Mouse (Mus musculus) intestine, embryonic 15.5 days (tissue): ENCODE data around the gene Galk2. TPM values are rescaled to one million over a fixed set of nuclear protein-coding genes. Genes with fewer than 3 reads are reported as not detected.
A peak's percentile ranks its signal among the peaks of the same experiment; 100 is the strongest.

Experiments used
- ATAC-seq: fragments of 200-750 bp; cut with Nextera tagmentation; 2 replicates; pipeline ENCODE4 v1.8.0; 2017; ENCODE audit warnings: moderate TSS enrichment, moderate library complexity
- H3K27ac ChIP-seq: fragments of 300-500 bp; sonication (generic); 2 replicates; pipeline ENCODE4 v1.5.1; 2015; ENCODE audit warnings: mild to moderate bottlenecking, inconsistent platforms
- H3K27me3 ChIP-seq: fragments of 300-500 bp; sonication (generic); replicated peaks from 2 replicates; pipeline ENCODE4 v1.6.1; 2015; ENCODE audit warnings: inconsistent platforms
- H3K36me3 ChIP-seq: fragments of 300-500 bp; sonication (generic); 2 replicates; pipeline ENCODE4 v1.6.1; 2015; ENCODE audit warnings: inconsistent platforms
- H3K4me1 ChIP-seq: fragments of 300-500 bp; sonication (generic); replicated peaks from 2 replicates; pipeline ENCODE4 v1.6.1; 2015; ENCODE audit warnings: inconsistent platforms
- H3K4me2 ChIP-seq: fragments of 300-500 bp; sonication (generic); replicated peaks from 2 replicates; pipeline ENCODE4 v1.6.1; 2015; ENCODE audit warnings: mild to moderate bottlenecking, inconsistent platforms
- H3K4me3 ChIP-seq: fragments of 300-500 bp; sonication (generic); replicated peaks from 2 replicates; pipeline ENCODE4 v1.5.1; 2015; ENCODE audit warnings: inconsistent platforms
- H3K9ac ChIP-seq: fragments of 300-500 bp; sonication (generic); 2 replicates; pipeline ENCODE4 v1.6.1; 2015; ENCODE audit warnings: inconsistent platforms
- H3K9me3 ChIP-seq: fragments of 300-500 bp; sonication (generic); 2 replicates; pipeline ENCODE4 v1.6.1; 2016; ENCODE audit warnings: inconsistent platforms
- WGBS: fragments of 180-500 bp; shearing (Covaris S2); methylation state at CpG from one replicate; pipeline ENCODE4 v1.1.7; 2015; 5-methylcytosine and 5-hydroxymethylcytosine counted together
- polyA plus RNA-seq: library from polyadenylated mRNA; unstranded; fragments of >200 nt; fragmentation: Nextera tagmentation; extraction: Ambion mirVana; gene quantifications from 2 replicates; pipeline ENCODE4 v1.2.1, GENCODE M21; 2015

The Galk2 gene
- polyA plus RNA-seq, 1 experiment from 2014 or later: 63.0 TPM

DNA sequence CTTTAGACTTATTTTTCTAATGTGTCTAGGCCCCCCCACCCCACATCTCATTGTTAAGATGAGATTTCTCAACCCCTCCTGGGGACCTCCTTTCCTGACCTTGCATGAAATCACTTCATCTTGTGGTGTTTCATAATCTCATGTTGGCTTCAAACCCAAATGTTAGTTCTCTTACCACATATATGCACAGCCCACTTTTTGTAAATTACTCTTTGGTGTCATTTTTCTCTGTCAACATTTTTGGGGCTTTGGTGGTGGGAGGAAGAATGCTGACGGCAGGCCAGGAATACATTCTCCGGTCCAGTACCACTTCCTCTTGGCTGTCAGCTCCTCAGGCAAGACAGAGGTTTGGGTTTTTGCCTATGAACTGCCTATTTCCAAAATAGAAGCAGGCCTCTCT, 71.0 kb downstream of the Galk2 start:
- Histone ChIP-seq H3K4me2 (no peak overlapping the region), H3K36me3 (no peaks in the 10 kb centered on the region; the same call in 1 of the 2 replicates), H3K4me3 (no peak overlapping the region), H3K9ac (no peak overlapping the region), H3K9me3 (no peaks in the 10 kb centered on the region), H3K4me1 (no peaks in the 10 kb centered on the region), H3K27me3 (no peaks in the 10 kb centered on the region), H3K27ac (no peak overlapping the region)
- no peak for ATAC-seq
- 66% methylated on average over 2 of the region's 2 CpGs for WGBS

DNA sequence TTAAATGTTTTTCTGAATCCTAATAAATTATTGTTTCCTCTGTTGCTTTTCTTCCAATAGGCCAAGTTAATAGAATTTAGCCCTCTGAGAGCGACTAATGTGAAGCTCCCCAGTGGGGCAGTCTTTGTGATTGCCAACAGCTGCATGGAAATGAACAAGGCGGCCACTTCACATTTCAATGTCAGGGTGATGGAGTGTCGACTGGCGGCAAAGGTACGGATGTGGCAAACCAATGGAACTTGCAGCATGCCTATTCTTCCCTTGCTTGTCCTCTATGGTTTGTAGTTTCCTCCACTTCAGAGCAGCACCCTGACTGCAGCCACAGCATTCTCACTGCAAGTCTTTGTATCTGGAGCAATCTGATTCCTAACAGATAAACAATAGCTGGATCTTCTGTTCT, 72.3 kb downstream of the Galk2 start:
- Histone ChIP-seq H3K36me3 (no peaks in the 10 kb centered on the region; the same call in 1 of the 2 replicates), H3K9ac (no peak overlapping the region), H3K27me3 (no peaks in the 10 kb centered on the region), H3K4me2 (no peak overlapping the region), H3K9me3 (no peaks in the 10 kb centered on the region), H3K27ac (no peak overlapping the region), H3K4me3 (no peak overlapping the region), H3K4me1 (no peaks in the 10 kb centered on the region)
- WGBS: 86% methylated on average over 5 of the region's 5 CpGs
- no peak for ATAC-seq

DNA sequence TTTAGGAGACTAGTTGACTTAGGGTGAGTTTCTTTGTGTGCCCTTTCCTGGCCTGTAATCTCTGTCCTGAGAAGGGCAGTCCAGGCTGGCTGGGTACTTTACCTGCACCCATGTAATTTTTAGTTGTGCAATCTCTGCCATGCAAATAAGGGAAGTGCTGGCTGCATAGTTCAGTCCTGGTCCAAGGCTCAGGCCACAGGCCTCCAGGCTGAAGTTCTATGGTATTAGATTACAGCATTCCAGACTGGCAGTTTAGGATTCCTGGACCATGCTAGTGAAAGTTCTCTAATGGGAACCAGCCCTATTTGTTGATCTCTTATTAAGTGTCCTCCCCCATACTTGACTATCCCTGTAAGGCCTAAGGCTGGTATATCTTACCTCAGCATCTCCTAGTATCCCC, 73.8 kb downstream of the Galk2 start:
- Histone ChIP-seq H3K4me1 (no peaks in the 10 kb centered on the region), H3K4me3 (no peak overlapping the region), H3K27ac (no peak overlapping the region), H3K9me3 (no peaks in the 10 kb centered on the region), H3K27me3 (no peaks in the 10 kb centered on the region), H3K36me3 (no peaks in the 10 kb centered on the region; the same call in 1 of the 2 replicates), H3K9ac (no peak overlapping the region), H3K4me2 (no peak overlapping the region)
- no peak for ATAC-seq

DNA sequence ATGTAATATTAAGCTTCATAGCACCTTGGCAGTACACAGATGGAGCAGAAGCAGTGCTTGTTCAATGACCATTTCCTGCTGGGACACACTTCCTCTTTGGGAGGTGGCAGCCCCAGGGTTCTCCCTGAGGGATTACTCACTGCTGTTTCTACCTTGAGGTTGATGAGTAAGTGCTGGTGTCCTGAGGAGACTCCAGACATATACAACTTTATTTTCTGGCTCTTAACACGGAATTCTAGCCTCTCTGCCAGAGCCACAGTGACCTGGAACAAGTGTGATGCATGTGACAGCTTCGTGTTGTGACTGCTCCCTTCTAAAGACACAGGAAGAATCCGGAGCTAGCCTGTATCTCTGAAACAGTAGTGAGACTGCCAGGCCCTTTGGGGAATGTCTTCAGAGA, 75.1 kb downstream of the Galk2 start:
- no peaks in the 10 kb centered on the region for H3K9me3 ChIP-seq
- no peaks in the 10 kb centered on the region; the same call in 1 of the 2 replicates for H3K36me3 ChIP-seq
- H3K4me3 ChIP-seq: no peak overlapping the region
- H3K27me3 ChIP-seq: no peaks in the 10 kb centered on the region
- WGBS: 72% methylated on average over 3 of the region's 3 CpGs
- no peak overlapping the region for H3K27ac ChIP-seq
- no peak overlapping the region for H3K9ac ChIP-seq
- no peak overlapping the region for H3K4me2 ChIP-seq
- ATAC-seq: no peak
- no peaks in the 10 kb centered on the region for H3K4me1 ChIP-seq

DNA sequence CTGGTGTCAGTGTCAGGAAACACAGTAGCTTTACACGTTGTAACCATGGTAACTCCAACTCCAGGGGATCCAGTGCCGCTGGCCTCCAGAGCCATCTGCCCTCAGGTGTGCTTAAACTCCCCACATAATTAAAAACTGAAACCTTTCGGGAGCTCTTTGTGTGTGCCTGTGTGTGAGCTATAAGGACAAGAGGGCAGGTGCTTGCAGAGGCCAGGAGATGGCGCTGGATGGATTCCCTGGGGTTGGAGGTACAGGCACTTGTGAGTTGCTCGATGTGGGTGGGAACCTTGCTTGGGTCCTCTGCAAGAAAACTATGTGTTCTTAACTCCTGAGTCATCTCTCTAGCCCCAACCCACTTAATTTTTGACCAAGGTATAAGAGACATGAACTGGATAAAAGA, 77.5 kb downstream of the Galk2 start:
- WGBS: 59% methylated on average over 5 of the region's 5 CpGs
- no peak for ATAC-seq

DNA sequence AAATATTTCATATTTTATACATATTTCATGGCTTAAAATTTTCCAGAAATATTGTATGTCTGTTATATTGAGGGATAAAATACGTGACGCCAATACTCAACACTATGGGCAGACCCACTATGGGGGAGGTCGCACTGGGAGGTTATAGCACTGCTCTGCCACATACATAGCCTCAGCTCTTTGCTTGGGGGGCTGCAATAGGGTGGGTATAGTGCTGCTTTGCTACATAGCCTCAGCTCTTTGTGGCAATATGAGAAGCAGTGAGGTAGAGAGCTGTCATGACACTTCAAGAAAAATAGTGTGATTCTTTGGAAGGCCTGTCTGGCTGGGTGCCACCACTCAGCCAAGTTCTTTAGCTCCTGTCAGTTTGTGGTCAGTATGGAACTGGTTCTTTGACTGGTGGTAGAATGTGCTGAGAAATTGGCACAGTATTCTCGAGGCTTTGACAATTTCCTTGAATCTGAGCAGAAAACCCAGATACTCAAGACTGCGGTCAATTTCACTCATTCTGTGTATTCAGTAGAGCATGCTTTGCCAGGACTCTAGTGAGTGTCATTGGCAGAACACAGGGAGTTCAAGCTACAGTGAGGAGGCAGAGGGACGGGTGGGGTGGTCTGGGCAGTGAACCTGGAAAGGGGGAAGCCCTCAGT, 80.2 kb downstream of the Galk2 start:
- no peaks in the 10 kb centered on the region for H3K9me3 ChIP-seq
- no peak overlapping the region for H3K4me3 ChIP-seq
- no peaks in the 10 kb centered on the region for H3K36me3 ChIP-seq
- no peaks in the 10 kb centered on the region for H3K27me3 ChIP-seq
- H3K9ac ChIP-seq: no peak overlapping the region
- H3K4me1 ChIP-seq: no peaks in the 10 kb centered on the region
- no peak for ATAC-seq
- no peak overlapping the region for H3K4me2 ChIP-seq
- no peak overlapping the region for H3K27ac ChIP-seq
- whole genome bisulfite sequencing: 88% methylated on average over 6 of the region's 6 CpGs

More for the DNA sequence above, 77.5 kb downstream of the Galk2 start:
- Histone ChIP-seq H3K4me3 (no peak overlapping the region), H3K27ac (no peak overlapping the region), H3K4me1 (no peaks in the 10 kb centered on the region), H3K36me3 (no peaks in the 10 kb centered on the region; the same call in 1 of the 2 replicates), H3K27me3 (no peaks in the 10 kb centered on the region), H3K9me3 (no peaks in the 10 kb centered on the region), H3K9ac (no peak overlapping the region), H3K4me2 (no peak overlapping the region)

DNA sequence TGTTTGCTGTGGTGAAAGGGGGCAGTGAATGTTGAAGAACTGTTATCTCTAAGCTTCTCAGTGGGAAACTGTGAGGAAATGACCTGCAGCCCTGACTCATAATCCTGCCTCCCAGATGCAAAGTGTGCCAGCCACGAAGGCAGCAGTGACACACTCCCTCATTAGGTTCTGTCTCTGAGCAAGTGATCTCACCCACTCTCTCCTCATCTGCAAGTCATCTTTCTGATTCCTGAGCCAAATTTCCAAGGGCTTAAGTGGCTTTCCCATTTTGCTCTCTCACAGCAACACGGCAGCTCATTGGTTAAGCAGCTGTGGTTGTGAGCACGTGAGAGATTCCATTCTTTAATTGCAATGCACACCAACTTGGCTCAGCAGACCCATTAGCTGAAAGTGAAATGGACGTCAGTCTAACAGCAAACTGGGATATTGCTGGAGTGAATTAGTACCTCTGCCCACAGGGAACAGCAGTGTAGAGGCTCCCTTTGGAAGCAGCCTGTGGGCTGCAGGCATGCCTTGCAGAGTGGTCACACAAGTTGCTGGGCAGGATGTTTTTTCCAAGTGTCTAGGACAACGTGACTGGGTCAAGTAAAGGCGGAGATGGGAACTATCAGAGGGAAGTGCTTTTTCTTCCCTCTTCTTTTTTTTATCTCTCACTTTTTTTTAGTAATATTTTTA, 82.3 kb downstream of the Galk2 start:
- WGBS: 78% methylated on average over 6 of the region's 6 CpGs
- Histone ChIP-seq H3K9me3 (no peaks in the 10 kb centered on the region), H3K27ac (no peak overlapping the region), H3K4me3 (no peak overlapping the region), H3K36me3 (no peaks in the 10 kb centered on the region), H3K9ac (no peak overlapping the region), H3K4me1 (no peaks in the 10 kb centered on the region), H3K4me2 (no peak overlapping the region), H3K27me3 (no peaks in the 10 kb centered on the region)
- ATAC-seq: no peak

DNA sequence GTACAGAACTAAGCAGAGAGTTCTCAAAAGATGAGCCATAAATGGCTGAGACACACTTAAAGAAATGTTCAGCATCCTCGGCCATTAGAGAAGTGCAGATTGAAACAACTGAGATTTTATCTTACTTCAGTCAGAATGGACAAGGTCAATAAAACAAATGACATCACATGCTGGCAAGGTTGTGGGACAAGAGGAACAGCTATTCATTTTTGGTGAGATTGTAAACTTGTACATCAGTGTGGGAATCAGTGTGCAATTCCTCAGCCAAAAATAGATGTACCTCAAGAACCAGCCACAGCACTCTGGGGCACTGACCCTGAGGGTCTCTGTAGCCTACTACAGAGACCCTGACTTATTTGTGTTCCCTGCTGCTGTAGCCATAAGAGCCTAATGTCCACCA, 84.4 kb downstream of the Galk2 start:
- H3K4me3 ChIP-seq: no peak overlapping the region

DNA sequence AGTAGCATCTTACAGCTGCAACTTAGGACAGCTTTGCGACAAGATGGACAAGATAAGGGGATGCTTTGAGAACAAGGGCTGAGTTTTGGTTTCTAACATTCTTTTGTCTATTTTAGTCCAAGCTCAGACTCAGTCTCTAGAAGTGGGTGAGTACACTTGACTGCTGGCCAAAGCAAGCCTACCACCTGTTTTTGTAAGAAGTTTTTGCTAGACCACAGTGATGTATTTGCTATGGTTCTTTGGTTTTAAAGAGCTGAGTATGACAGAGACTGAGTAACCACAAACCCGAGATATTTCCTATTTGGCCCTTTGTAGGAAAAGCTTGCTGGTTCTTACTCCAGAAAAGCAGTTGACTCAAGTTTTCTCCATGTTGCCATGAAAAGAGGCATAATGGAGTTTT, 89.3 kb downstream of the Galk2 start:
- Histone ChIP-seq H3K27ac (no peak overlapping the region), H3K9me3 (no peaks in the 10 kb centered on the region), H3K4me1 (no peaks in the 10 kb centered on the region), H3K4me2 (no peak overlapping the region), H3K36me3 (peaks cover 4% of the 10 kb centered on the region; the same call in 1 of the 2 replicates), H3K27me3 (no peaks in the 10 kb centered on the region), H3K4me3 (no peak overlapping the region), H3K9ac (no peak overlapping the region)
- 88% methylated on average over 2 of the region's 2 CpGs for WGBS
- ATAC-seq: no peak

More for the DNA sequence above, 84.4 kb downstream of the Galk2 start:
- no peaks in the 10 kb centered on the region for H3K36me3 ChIP-seq
- no peaks in the 10 kb centered on the region for H3K27me3 ChIP-seq
- H3K4me1 ChIP-seq: no peaks in the 10 kb centered on the region
- no peak for ATAC-seq
- no peak overlapping the region for H3K4me2 ChIP-seq
- no peak overlapping the region for H3K9ac ChIP-seq
- 67% methylated on average over 1 of the region's 1 CpGs for WGBS
- H3K27ac ChIP-seq: no peak overlapping the region
- no peaks in the 10 kb centered on the region for H3K9me3 ChIP-seq

DNA sequence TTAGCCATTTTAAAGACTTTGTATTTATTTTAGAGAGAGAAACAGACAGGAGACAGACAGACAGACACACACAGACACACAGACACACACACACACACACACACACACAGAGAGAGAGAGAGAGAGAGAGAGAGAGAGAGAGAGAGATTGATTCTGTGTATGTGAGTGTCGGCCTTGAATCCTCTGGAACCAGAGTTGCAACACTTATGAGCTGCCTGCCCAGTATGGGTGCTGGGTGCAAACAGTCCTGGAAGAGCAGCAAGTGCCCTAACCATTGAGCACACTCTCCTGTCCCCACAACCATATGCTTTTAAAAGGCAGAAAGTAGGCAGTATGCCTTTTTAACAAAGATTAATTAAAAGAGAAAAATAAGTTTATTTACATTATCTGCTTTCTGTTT, 109.9 kb downstream of the Galk2 start:
- no peaks in the 10 kb centered on the region for H3K4me1 ChIP-seq
- 84% methylated on average over 1 of the region's 1 CpGs for WGBS

DNA sequence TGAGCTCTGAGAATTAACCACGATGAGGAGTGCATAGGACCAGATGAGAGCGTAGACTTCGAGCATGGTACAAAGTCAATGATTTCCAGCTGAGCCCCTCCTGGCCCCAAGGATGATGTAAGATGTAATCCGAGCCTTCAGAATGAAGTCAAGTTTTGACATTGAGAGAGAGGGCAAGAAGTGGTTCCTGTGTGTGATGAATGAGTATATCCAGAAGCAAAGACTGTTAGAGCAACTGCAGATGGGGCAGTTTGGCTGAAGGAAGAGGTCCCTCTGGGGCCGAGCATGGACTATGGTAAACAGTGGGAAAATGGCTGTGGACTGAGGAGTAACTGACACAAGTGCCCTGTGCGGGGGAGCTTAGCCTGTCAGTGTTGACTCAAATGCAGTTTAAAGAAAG, 114.3 kb downstream of the Galk2 start:
- peak; percentile 65; the same call in 1 of the 2 replicates for ATAC-seq
- Histone ChIP-seq H3K9ac (no peak overlapping the region), H3K4me1 (no peaks in the 10 kb centered on the region), H3K9me3 (no peaks in the 10 kb centered on the region), H3K4me3 (no peak overlapping the region), H3K27me3 (no peaks in the 10 kb centered on the region), H3K36me3 (no peaks in the 10 kb centered on the region), H3K4me2 (no peak overlapping the region), H3K27ac (no peak overlapping the region)
- WGBS: 39% methylated on average over 6 of the region's 6 CpGs

More for the DNA sequence above, 109.9 kb downstream of the Galk2 start:
- no peaks in the 10 kb centered on the region for H3K9me3 ChIP-seq
- H3K36me3 ChIP-seq: no peaks in the 10 kb centered on the region
- no peaks in the 10 kb centered on the region for H3K27me3 ChIP-seq
- no peak overlapping the region for H3K4me3 ChIP-seq
- H3K9ac ChIP-seq: no peak overlapping the region
- no peak overlapping the region for H3K27ac ChIP-seq
- no peak overlapping the region for H3K4me2 ChIP-seq
- no peak for ATAC-seq

DNA sequence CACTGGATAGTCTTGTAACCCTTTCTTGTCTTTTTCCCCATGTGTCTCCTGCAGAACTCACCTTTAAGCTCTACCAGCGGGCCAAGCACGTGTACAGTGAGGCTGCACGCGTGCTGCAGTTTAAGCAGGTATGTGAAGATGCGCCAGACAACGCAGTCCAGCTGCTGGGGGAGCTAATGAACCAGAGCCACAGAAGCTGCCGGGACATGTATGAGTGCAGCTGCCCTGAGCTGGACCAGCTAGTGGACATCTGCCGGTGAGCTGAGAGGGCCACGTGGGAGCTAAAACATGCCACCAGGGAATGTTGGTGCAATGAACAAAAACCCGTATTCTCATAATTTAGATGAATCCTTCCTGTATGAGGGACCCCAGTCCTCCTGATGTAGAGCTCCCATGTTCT, 116.3 kb downstream of the Galk2 start:
- ATAC-seq: no peak
- Histone ChIP-seq H3K27ac (no peak overlapping the region), H3K4me1 (no peaks in the 10 kb centered on the region), H3K4me3 (no peak overlapping the region), H3K9me3 (no peaks in the 10 kb centered on the region), H3K9ac (no peak overlapping the region), H3K4me2 (no peak overlapping the region), H3K27me3 (no peaks in the 10 kb centered on the region), H3K36me3 (no peaks in the 10 kb centered on the region)
- 91% methylated on average over 10 of the region's 10 CpGs for WGBS

DNA sequence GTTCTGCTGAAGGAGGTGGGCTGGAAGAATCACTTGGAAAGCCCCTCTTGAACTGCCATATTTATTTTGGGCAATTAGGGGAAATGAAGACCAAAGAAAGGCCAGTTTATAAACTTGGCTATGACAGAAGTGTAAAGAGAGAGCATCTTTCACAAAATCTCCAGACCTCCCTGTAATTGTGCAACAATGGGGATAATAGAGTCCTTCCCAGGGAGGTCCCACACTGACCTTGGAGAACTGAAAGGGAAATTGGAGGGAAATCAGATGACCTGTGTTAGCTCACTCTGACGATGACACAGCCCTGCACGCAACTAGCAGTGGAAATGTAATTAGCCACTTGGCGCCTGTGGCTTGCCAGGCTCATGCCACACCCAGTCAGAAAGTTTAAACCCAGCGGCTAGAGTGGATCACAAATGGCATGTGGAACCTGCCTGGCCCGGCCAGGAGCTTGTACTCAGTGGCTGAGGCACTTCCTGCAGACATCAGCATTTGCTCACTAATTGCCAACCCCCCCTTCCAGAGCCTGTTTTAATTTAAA, 117.0 kb downstream of the Galk2 start:
- H3K9ac ChIP-seq: no peak overlapping the region
- no peaks in the 10 kb centered on the region for H3K27me3 ChIP-seq
- H3K9me3 ChIP-seq: no peaks in the 10 kb centered on the region
- no peaks in the 10 kb centered on the region for H3K4me1 ChIP-seq
- 47% methylated on average over 5 of the region's 5 CpGs for WGBS
- H3K27ac ChIP-seq: no peak overlapping the region
- no peak overlapping the region for H3K4me3 ChIP-seq
- H3K36me3 ChIP-seq: no peaks in the 10 kb centered on the region
- no peak overlapping the region for H3K4me2 ChIP-seq
- no peak for ATAC-seq
